Mouse (Mus musculus) ovary, adult 2 months (tissue): ENCODE results near the gene Ccnt2. TPM values are rescaled to one million over a fixed set of nuclear protein-coding genes. Genes with fewer than 3 reads are reported as not detected.

ENCODE experiments used
- polyA plus RNA-seq: library from polyadenylated mRNA; depleted of rRNA; stranded (reverse); fragments of >200 nt; gene quantifications from 2 replicates; pipeline ENCODE4 v1.2.3, GENCODE M21; 2012; rRNA removed

Ccnt2 gene
- polyA plus RNA-seq = 16.7 and 22.9 TPM in 2 replicates

GRCm38 (mm10) chr1:127773803-127774500 is at the start of gene Ccnt2:
Gene Ccnt2 (plus strand): TSS chr1:127774164.

GRCm38 (mm10) chr1:127729096-127729495 is 44.9 kb upstream of the Ccnt2 start, which contains the start of gene Acmsd:
Gene Acmsd (plus strand): TSS chr1:127729413.

GRCm38 (mm10) chr1:127854486-127855222 is 80.7 kb downstream of the Ccnt2 start, which contains the start of gene Map3k19:
Gene Map3k19 (minus strand): TSS chr1:127855031.

Other genes with a start within 250 kb of the Ccnt2 start
- 0.09 and 0.16 TPM in 2 replicates for gene Tmem163, start 94.6 kb upstream of the Ccnt2 start, polyA plus RNA-seq
- gene Acmsd, start 44.8 kb upstream of the Ccnt2 start, polyA plus RNA-seq = not detected in 2 replicates
- 1.8 and 2.1 TPM in 2 replicates for gene Map3k19, start 80.9 kb downstream of the Ccnt2 start, polyA plus RNA-seq
- gene Rab3gap1, start 94.6 kb downstream of the Ccnt2 start, polyA plus RNA-seq = 16.4 and 19.9 TPM in 2 replicates